In genomic region chr19:46318586-46319378, GRCm38 (mm10) we compare ENCODE assay signal across 8 mouse cellular contexts. TPM values are rescaled to one million over a fixed set of nuclear protein-coding genes. Genes with fewer than 3 reads are reported as not detected.
DNase-seq lines count a peak whose midpoint lies in the region; ATAC-seq lines count a peak whose summit lies in the region.

No protein-coding gene starts in this region.

- peaks cover 94% of the 10 kb centered on the region for H3K27me3 ChIP-seq in heart, embryonic 14.5 days (ENCODE audit: control insufficient read depth, insufficient read depth, low read length)
- H3K27me3 ChIP-seq in liver, embryonic 12.5 days (replicated peaks): peaks cover 100% of the 10 kb centered on the region

- no peak overlapping the region for H3K27ac ChIP-seq in heart, embryonic 14.5 days (replicated peaks in 1 of 2; ENCODE audit: control insufficient read depth in 1 of 2, insufficient read depth in 1 of 2, low read depth in 2 of 2, low read length in 2 of 2)
- no peak overlapping the region for H3K27ac ChIP-seq in liver, embryonic 12.5 days

- peaks cover 15 to 34% of the 10 kb centered on the region in 2 experiments for H3K4me1 ChIP-seq in heart, embryonic 14.5 days (ENCODE audit: control insufficient read depth in 2 of 2, insufficient read depth in 2 of 2, low read length in 2 of 2)
- H3K4me1 ChIP-seq in liver, embryonic 12.5 days: peaks cover 57% of the 10 kb centered on the region

- no peak overlapping the region for H3K9ac ChIP-seq in heart, embryonic 14.5 days (ENCODE audit: low read length)
- no peak overlapping the region for H3K9ac ChIP-seq in liver, embryonic 12.5 days

- no peaks in the 10 kb centered on the region for H3K36me3 ChIP-seq in heart, embryonic 14.5 days (ENCODE audit: control insufficient read depth, insufficient read depth, low read length)
- H3K36me3 ChIP-seq in liver, embryonic 12.5 days: no peaks in the 10 kb centered on the region

- ATAC-seq in heart, embryonic 14.5 days (ENCODE audit: insufficient number of reproducible peaks, insufficient read depth, low FRiP score, low read depth): no peak
- ATAC-seq in liver, embryonic 12.5 days: no peak
- no peak for ATAC-seq in erythroid progenitor cell, adult 5-6 weeks (replicated peaks; ENCODE audit: low FRiP score, poor library complexity, severe bottlenecking)

- 12% methylated on average over 16 of the region's 16 CpGs for WGBS in heart, embryonic 14.5 days
- WGBS in liver, embryonic 12.5 days (ENCODE audit: insufficient replicate concordance): 12% methylated on average over 16 of the region's 16 CpGs

- H3K4me3 ChIP-seq in heart, embryonic 14.5 days (ENCODE audit: control insufficient read depth in 1 of 2, insufficient read depth in 1 of 2, low read depth in 1 of 2, low read length in 2 of 2): peak overlapping the region in 1 of 2 experiments; percentile 52; a peak in 1 of 4 replicates
- H3K4me3 ChIP-seq in liver, embryonic 12.5 days: peak overlapping the region; percentile 55; the same call in 1 of the 2 replicates

- DNase-seq in spleen, postnatal 10 days (ENCODE audit: low spot score in 2 of 2): peak; percentile 13 to 49
- DNase-seq in spleen, adult 12 weeks (ENCODE audit: low spot score): no peak
- DNase-seq in embryo, embryonic 11 days: peak; percentile 72
- DNase-seq in kidney, postnatal 14 days: peak; percentile 73
- peak; percentile 73 for DNase-seq in retina, embryonic 14.5 days (ENCODE audit: low spot score)

- no peaks in the 10 kb centered on the region for H3K9me3 ChIP-seq in heart, embryonic 14.5 days (ENCODE audit: control insufficient read depth, low read length)
- no peaks in the 10 kb centered on the region for H3K9me3 ChIP-seq in liver, embryonic 12.5 days (replicated peaks)

- H3K4me2 ChIP-seq in heart, embryonic 14.5 days (ENCODE audit: low read length): peak overlapping the region; percentile 81
- H3K4me2 ChIP-seq in liver, embryonic 12.5 days: peak overlapping the region; percentile 91

RNA-seq across cellular contexts. Expression of gene Psd, which starts 8.2 kb away (rescaled TPM):
- polyA plus RNA-seq in heart, embryonic 14.5 days (2014; fragmentation: Nextera tagmentation; extraction: Ambion mirVana): 6.0 and 7.4 TPM in 2 replicates
- 10.7 and 11.3 TPM in 2 replicates for polyA plus RNA-seq in liver, embryonic 12.5 days (2016; fragmentation: Nextera tagmentation; extraction: Ambion mirVana)
- total RNA-seq in erythroid progenitor cell, adult 5-6 weeks (2015; ENCODE audit: low replicate concordance): not detected in 2 replicates
- 2.8 TPM in 1 of 2 replicates, not detected in the other for total RNA-seq in erythroid progenitor cell, adult 5-6 weeks (2017; ENCODE audit: low replicate concordance)

RNA-seq across cellular contexts. Expression of gene Fbxl15, which starts 9.2 kb away (rescaled TPM):
- 10.4 and 11.8 TPM in 2 replicates for polyA plus RNA-seq in heart, embryonic 14.5 days (2014; fragmentation: Nextera tagmentation; extraction: Ambion mirVana)
- 13.4 and 13.5 TPM in 2 replicates for polyA plus RNA-seq in liver, embryonic 12.5 days (2016; fragmentation: Nextera tagmentation; extraction: Ambion mirVana)
- total RNA-seq in erythroid progenitor cell, adult 5-6 weeks (2015; ENCODE audit: low replicate concordance): not detected in 2 replicates
- total RNA-seq in erythroid progenitor cell, adult 5-6 weeks (2017; ENCODE audit: low replicate concordance): 2.2 TPM in 1 of 2 replicates, not detected in the other

RNA-seq across cellular contexts. Expression of gene Nfkb2, which starts 14.7 kb away (rescaled TPM):
- polyA plus RNA-seq in heart, embryonic 14.5 days (2014; fragmentation: Nextera tagmentation; extraction: Ambion mirVana): 7.0 and 7.4 TPM in 2 replicates
- 5.6 and 6.1 TPM in 2 replicates for polyA plus RNA-seq in liver, embryonic 12.5 days (2016; fragmentation: Nextera tagmentation; extraction: Ambion mirVana)
- 1.1 and 1.7 TPM in 2 replicates for total RNA-seq in erythroid progenitor cell, adult 5-6 weeks (2015; ENCODE audit: low replicate concordance)
- total RNA-seq in erythroid progenitor cell, adult 5-6 weeks (2017; ENCODE audit: low replicate concordance): 1.2 and 1.9 TPM in 2 replicates

RNA-seq across cellular contexts. Expression of gene Cuedc2, which starts 19.7 kb away (rescaled TPM):
- polyA plus RNA-seq in heart, embryonic 14.5 days (2014; fragmentation: Nextera tagmentation; extraction: Ambion mirVana): 125 and 128 TPM in 2 replicates
- 97.6 and 99.1 TPM in 2 replicates for polyA plus RNA-seq in liver, embryonic 12.5 days (2016; fragmentation: Nextera tagmentation; extraction: Ambion mirVana)
- total RNA-seq in erythroid progenitor cell, adult 5-6 weeks (2015; ENCODE audit: low replicate concordance): 8.4 and 16.2 TPM in 2 replicates
- 42.4 and 50.7 TPM in 2 replicates for total RNA-seq in erythroid progenitor cell, adult 5-6 weeks (2017; ENCODE audit: low replicate concordance)

RNA-seq across cellular contexts. Expression of gene Mfsd13a, which starts 22.1 kb away (rescaled TPM):
- 4.4 and 6.4 TPM in 2 replicates for polyA plus RNA-seq in heart, embryonic 14.5 days (2014; fragmentation: Nextera tagmentation; extraction: Ambion mirVana)
- 13.2 and 14.5 TPM in 2 replicates for polyA plus RNA-seq in liver, embryonic 12.5 days (2016; fragmentation: Nextera tagmentation; extraction: Ambion mirVana)
- 4.6 and 6.1 TPM in 2 replicates for total RNA-seq in erythroid progenitor cell, adult 5-6 weeks (2015; ENCODE audit: low replicate concordance)
- total RNA-seq in erythroid progenitor cell, adult 5-6 weeks (2017; ENCODE audit: low replicate concordance): 1.4 and 6.2 TPM in 2 replicates
